Comparison of ENCODE assay signal across 8 mouse cellular contexts in genomic region chr19:10689470-10690166, GRCm38 (mm10). TPM values are rescaled to one million over a fixed set of nuclear protein-coding genes. Genes with fewer than 3 reads are reported as not detected.
DNase-seq lines count a peak whose midpoint lies in the region; ATAC-seq and TF ChIP-seq lines count a peak whose summit lies in the region.

No protein-coding gene starts in this region.

- no peaks in the 10 kb centered on the region for H3K9me3 ChIP-seq in heart, embryonic 16.5 days (replicated peaks; ENCODE audit: control insufficient read depth, low read length)
- H3K9me3 ChIP-seq in liver, postnatal 0 days (ENCODE audit: low read length), result no peaks in the 10 kb centered on the region

- TF ChIP-seq CTCF in bone marrow macrophage, adult 2 months (IDR thresholded peaks at IDR 0.05; ENCODE audit: low read depth, low read length), result no peak
- no peak for TF ChIP-seq CTCF in liver, postnatal 0 days (IDR thresholded peaks at IDR 0.05; ENCODE audit: low read depth)

- TF ChIP-seq POLR2A in bone marrow macrophage, adult 2 months (IDR thresholded peaks at IDR 0.05; ENCODE audit: borderline replicate concordance, low read depth, low read length), result no peak

- H3K27me3 ChIP-seq in heart, embryonic 16.5 days (ENCODE audit: control insufficient read depth, insufficient read depth, low read length), result no peaks in the 10 kb centered on the region
- no peaks in the 10 kb centered on the region for H3K27me3 ChIP-seq in liver, postnatal 0 days (ENCODE audit: insufficient read depth, low read length)

- peak; percentile 32 to 52 for DNase-seq in heart, adult 18-20 months
- no peak for DNase-seq in heart, postnatal 36 days
- no peak for DNase-seq in liver, postnatal 0 days
- DNase-seq in T-cell, adult 2 months (ENCODE audit: low spot score), result no peak
- DNase-seq in left cerebral cortex, postnatal 10 days (ENCODE audit: extremely low spot score in 1 of 2, low spot score in 2 of 2), result no peak
- DNase-seq in ovary, postnatal 36 days (ENCODE audit: low spot score), result no peak

- intact Hi-C loops in heart, postnatal 36 days (cut with DNase I), result no loop called here
- intact Hi-C loops in left cerebral cortex, postnatal 10 days (cut with DNase I), result no loop called here

- peaks cover 47% of the 10 kb centered on the region for H3K4me1 ChIP-seq in bone marrow macrophage, adult 2 months (ENCODE audit: control insufficient read depth, insufficient read depth, low read length)
- H3K4me1 ChIP-seq in heart, embryonic 16.5 days (ENCODE audit: control insufficient read depth, insufficient read depth, low read length), result peaks cover 28% of the 10 kb centered on the region
- H3K4me1 ChIP-seq in liver, postnatal 0 days (ENCODE audit: insufficient read depth), result peaks cover 49% of the 10 kb centered on the region

- peak overlapping the region; percentile 68 for H3K4me3 ChIP-seq in bone marrow macrophage, adult 2 months (ENCODE audit: insufficient read depth, low read length)
- H3K4me3 ChIP-seq in heart, embryonic 16.5 days (ENCODE audit: low read length), result peak overlapping the region; percentile 78
- peak overlapping the region; percentile 81 for H3K4me3 ChIP-seq in liver, postnatal 0 days (ENCODE audit: low read depth, low read length)

- ATAC-seq in heart, embryonic 16.5 days (replicated peaks; ENCODE audit: extremely low read depth, insufficient read depth, low FRiP score), result no peak
- no peak for ATAC-seq in liver, postnatal 0 days

- H3K27ac ChIP-seq in bone marrow macrophage, adult 2 months (ENCODE audit: insufficient read depth, low read depth, low read length), result peak overlapping the region; percentile 84
- H3K27ac ChIP-seq in heart, embryonic 16.5 days (ENCODE audit: low read length), result peak overlapping the region; percentile 95
- peak overlapping the region; percentile 97 for H3K27ac ChIP-seq in liver, postnatal 0 days (ENCODE audit: low read depth)

- peak overlapping the region; percentile 85 for H3K4me2 ChIP-seq in heart, embryonic 16.5 days (ENCODE audit: low read depth, low read length)
- peak overlapping the region; percentile 78 for H3K4me2 ChIP-seq in liver, postnatal 0 days (ENCODE audit: low read depth, low read length)

- no peaks in the 10 kb centered on the region for H3K36me3 ChIP-seq in heart, embryonic 16.5 days (ENCODE audit: control insufficient read depth, insufficient read depth)
- no peaks in the 10 kb centered on the region for H3K36me3 ChIP-seq in liver, postnatal 0 days (replicated peaks; ENCODE audit: insufficient read depth, low read length)

- H3K9ac ChIP-seq in heart, embryonic 16.5 days (ENCODE audit: low read length), result peak overlapping the region; percentile 87
- peak overlapping the region; percentile 83 for H3K9ac ChIP-seq in liver, postnatal 0 days (replicated peaks)

- WGBS in heart, embryonic 16.5 days, result 39% methylated on average over 5 of the region's 5 CpGs
- WGBS in liver, postnatal 0 days (ENCODE audit: insufficient replicate concordance), result 50% methylated on average over 5 of the region's 5 CpGs

- TF ChIP-seq EP300 in liver, postnatal 0 days (IDR thresholded peaks at IDR 0.05; ENCODE audit: low read depth), result no peak

RNA-seq across cellular contexts. Expression of gene Vps37c, which starts 1.1 kb away (rescaled TPM):
- total RNA-seq in heart, adult 18-20 months (2021), result 10 to 100 TPM; 20.4 to 21.8 TPM
- 10 to 100 TPM; 19.2 to 21.0 TPM for total RNA-seq in heart, postnatal 36 days (2021)
- polyA plus RNA-seq in bone marrow macrophage, adult 2 months (2012; ENCODE audit: insufficient read depth, insufficient read length, missing spikeins), result 39.9 and 41.7 TPM in 2 replicates
- polyA plus RNA-seq in heart, embryonic 16.5 days (2015; fragmentation: Nextera tagmentation; extraction: Ambion mirVana), result 29.3 and 30.4 TPM in 2 replicates
- polyA plus RNA-seq in liver, postnatal 0 days (2015; fragmentation: Nextera tagmentation; extraction: Ambion mirVana), result 8.2 and 9.4 TPM in 2 replicates
- 10 to 100 TPM; 25.2 to 27.6 TPM for total RNA-seq in left cerebral cortex, postnatal 10 days (2021)

RNA-seq across cellular contexts. Expression of gene Pga5, which starts 11.7 kb away (rescaled TPM):
- not detected for total RNA-seq in heart, adult 18-20 months (2021)
- not detected for total RNA-seq in heart, postnatal 36 days (2021)
- not detected in 2 replicates for polyA plus RNA-seq in bone marrow macrophage, adult 2 months (2012; ENCODE audit: insufficient read depth, insufficient read length, missing spikeins)
- polyA plus RNA-seq in heart, embryonic 16.5 days (2015; fragmentation: Nextera tagmentation; extraction: Ambion mirVana), result not detected in 2 replicates
- polyA plus RNA-seq in liver, postnatal 0 days (2015; fragmentation: Nextera tagmentation; extraction: Ambion mirVana), result 0.07 TPM in 1 of 2 replicates, not detected in the other
- not detected for total RNA-seq in left cerebral cortex, postnatal 10 days (2021)

RNA-seq across cellular contexts. Expression of gene Cd5, which starts 49.2 kb away (rescaled TPM):
- total RNA-seq in heart, adult 18-20 months (2021), result 1 to 10 TPM in 1 of 2 experiments, not detected in 1; 1.1 TPM
- total RNA-seq in heart, postnatal 36 days (2021), result under 1 TPM; 0.14 to 0.28 TPM
- not detected in 2 replicates for polyA plus RNA-seq in bone marrow macrophage, adult 2 months (2012; ENCODE audit: insufficient read depth, insufficient read length, missing spikeins)
- polyA plus RNA-seq in heart, embryonic 16.5 days (2015; fragmentation: Nextera tagmentation; extraction: Ambion mirVana), result 1.6 and 3.0 TPM in 2 replicates
- polyA plus RNA-seq in liver, postnatal 0 days (2015; fragmentation: Nextera tagmentation; extraction: Ambion mirVana), result 0.16 and 0.17 TPM in 2 replicates
- total RNA-seq in left cerebral cortex, postnatal 10 days (2021), result under 1 TPM in 1 of 2 experiments, not detected in 1; 0.30 TPM

RNA-seq across cellular contexts. Expression of gene Vwce, which starts 55.6 kb away (rescaled TPM):
- under 1 TPM in 1 of 2 experiments, not detected in 1; 0.31 TPM for total RNA-seq in heart, adult 18-20 months (2021)
- total RNA-seq in heart, postnatal 36 days (2021), result not detected
- not detected in 2 replicates for polyA plus RNA-seq in bone marrow macrophage, adult 2 months (2012; ENCODE audit: insufficient read depth, insufficient read length, missing spikeins)
- 1.7 and 2.1 TPM in 2 replicates for polyA plus RNA-seq in heart, embryonic 16.5 days (2015; fragmentation: Nextera tagmentation; extraction: Ambion mirVana)
- 18.2 and 19.9 TPM in 2 replicates for polyA plus RNA-seq in liver, postnatal 0 days (2015; fragmentation: Nextera tagmentation; extraction: Ambion mirVana)
- total RNA-seq in left cerebral cortex, postnatal 10 days (2021), result 1 to 10 TPM in 1 of 2 experiments, under 1 TPM in 1; 0.81 to 1.2 TPM

Comparison
In these comparisons a context has a peak if more than half of its experiments do, and no peak if none do; other contexts are left out.
1. DNase-seq: peak in heart, adult 18-20 months (2 of 2); none in heart, postnatal 36 days (0 of 2), liver, postnatal 0 days (single experiment), T-cell, adult 2 months (single experiment), left cerebral cortex, postnatal 10 days (0 of 2) and ovary, postnatal 36 days (single experiment).
2. Peak in every context shown above with its lines, with median percentiles within 50 percentile points of each other: H3K27ac ChIP-seq and H3K4me3 ChIP-seq.